Comparison of ENCODE assay signal across 8 mouse cellular contexts in genomic region chr5:139908811-139909627, GRCm38 (mm10). TPM values are rescaled to one million over a fixed set of nuclear protein-coding genes. Genes with fewer than 3 reads are reported as not detected.
DNase-seq lines count a peak whose midpoint lies in the region; ATAC-seq and TF ChIP-seq lines count a peak whose summit lies in the region.

No protein-coding gene starts in this region.

- no peak for DNase-seq in left cerebral cortex, adult 2 months (ENCODE audit: extremely low spot score in 1 of 2, low spot score in 2 of 2)
- DNase-seq in left cerebral cortex, adult 9 months (ENCODE audit: low spot score in 2 of 2): no peak
- DNase-seq in embryonic facial prominence, embryonic 10.5 days (ENCODE audit: low spot score): peak; percentile 64
- no peak for DNase-seq in lung, postnatal 0 days (ENCODE audit: low spot score)
- peak; percentile 15 to 38 for DNase-seq in thymus, postnatal 36 days
- no peak for DNase-seq in left cerebral cortex, adult 11 months (ENCODE audit: low spot score)
- no peak for DNase-seq in gastrocnemius, postnatal 36 days

- ATAC-seq in hindbrain, embryonic 15.5 days (ENCODE audit: low FRiP score, low read depth): 0 out of 2 replicates have a peak, but pooled peaks have one; percentile 7
- no peak for ATAC-seq in lung, postnatal 0 days

- H3K36me3 ChIP-seq in embryonic facial prominence, embryonic 10.5 days (replicated peaks): no peaks in the 10 kb centered on the region
- H3K36me3 ChIP-seq in hindbrain, embryonic 15.5 days: no peaks in the 10 kb centered on the region
- H3K36me3 ChIP-seq in lung, postnatal 0 days (ENCODE audit: insufficient read depth, low read length): no peaks in the 10 kb centered on the region

- peak overlapping the region; percentile 99 for H3K4me2 ChIP-seq in hindbrain, embryonic 15.5 days
- H3K4me2 ChIP-seq in lung, postnatal 0 days (replicated peaks; ENCODE audit: low read depth, low read length): peak overlapping the region; percentile 98

- H3K27ac ChIP-seq in left cerebral cortex, adult 2 months: peak overlapping the region; percentile 53; the same call in 1 of the 2 replicates
- peak overlapping the region; percentile 78 for H3K27ac ChIP-seq in embryonic facial prominence, embryonic 10.5 days (replicated peaks)
- H3K27ac ChIP-seq in hindbrain, embryonic 15.5 days (replicated peaks): peak overlapping the region; percentile 61; the same call in 1 of the 2 replicates
- no peak overlapping the region for H3K27ac ChIP-seq in lung, postnatal 0 days (ENCODE audit: low read length)

- no peaks in the 10 kb centered on the region for H3K9me3 ChIP-seq in embryonic facial prominence, embryonic 10.5 days
- no peaks in the 10 kb centered on the region for H3K9me3 ChIP-seq in hindbrain, embryonic 15.5 days
- H3K9me3 ChIP-seq in lung, postnatal 0 days (ENCODE audit: low read length): no peaks in the 10 kb centered on the region

- H3K27me3 ChIP-seq in embryonic facial prominence, embryonic 10.5 days (replicated peaks; ENCODE audit: low read depth, poor library complexity, severe bottlenecking): peaks cover 97% of the 10 kb centered on the region
- peaks cover 46% of the 10 kb centered on the region for H3K27me3 ChIP-seq in hindbrain, embryonic 15.5 days
- H3K27me3 ChIP-seq in lung, postnatal 0 days (replicated peaks; ENCODE audit: insufficient read depth, low read length): peaks cover 55% of the 10 kb centered on the region

- no peak for TF ChIP-seq EP300 in lung, postnatal 0 days (IDR thresholded peaks at IDR 0.05)

- TF ChIP-seq CTCF in left cerebral cortex, adult 2 months (IDR thresholded peaks at IDR 0.05): no peak
- no peak for TF ChIP-seq CTCF in lung, postnatal 0 days (IDR thresholded peaks at IDR 0.05)

- H3K4me3 ChIP-seq in left cerebral cortex, adult 2 months: peak overlapping the region; percentile 62
- peak overlapping the region; percentile 74 for H3K4me3 ChIP-seq in embryonic facial prominence, embryonic 10.5 days
- peak overlapping the region; percentile 53 for H3K4me3 ChIP-seq in hindbrain, embryonic 15.5 days
- H3K4me3 ChIP-seq in lung, postnatal 0 days (ENCODE audit: low read depth, low read length): peak overlapping the region; percentile 62

- peaks cover 63% of the 10 kb centered on the region for H3K4me1 ChIP-seq in embryonic facial prominence, embryonic 10.5 days
- H3K4me1 ChIP-seq in hindbrain, embryonic 15.5 days (replicated peaks): peaks cover 66% of the 10 kb centered on the region
- peaks cover 12% of the 10 kb centered on the region for H3K4me1 ChIP-seq in lung, postnatal 0 days (ENCODE audit: insufficient read depth, low read depth, low read length)

- peak overlapping the region; percentile 71 for H3K9ac ChIP-seq in hindbrain, embryonic 15.5 days
- H3K9ac ChIP-seq in lung, postnatal 0 days (replicated peaks; ENCODE audit: low read depth): peak overlapping the region; percentile 29

- under 1% methylated on average over 50 of the region's 50 CpGs for WGBS in embryonic facial prominence, embryonic 10.5 days
- WGBS in hindbrain, embryonic 15.5 days: 1% methylated on average over 50 of the region's 50 CpGs
- WGBS in lung, postnatal 0 days: 3% methylated on average over 41 of the region's 50 CpGs

- intact Hi-C loops in left cerebral cortex, adult 2 months (cut with DNase I): loop anchor here (2.0 to 5.0 kb wide), 3 partner anchors 133 to 232 kb away; no protein-coding TSS in a partner anchor
- intact Hi-C loops in gastrocnemius, postnatal 36 days (cut with DNase I): loop anchor here (5.0 kb wide), 1 partner anchor 383 kb away; no protein-coding TSS in a partner anchor

RNA-seq across cellular contexts. Expression of gene Elfn1, which starts 1.3 kb away (rescaled TPM):
- 10 to 100 TPM; 34.5 to 38.1 TPM for total RNA-seq in left cerebral cortex, adult 2 months (2021)
- 0.12 and 0.40 TPM in 2 replicates for polyA plus RNA-seq in embryonic facial prominence, embryonic 10.5 days (2016; fragmentation: Nextera tagmentation; extraction: Ambion mirVana)
- polyA plus RNA-seq in hindbrain, embryonic 15.5 days (2015; fragmentation: Nextera tagmentation; extraction: Ambion mirVana): 2.8 and 3.9 TPM in 2 replicates
- polyA plus RNA-seq in lung, postnatal 0 days (2015; fragmentation: Nextera tagmentation; extraction: Ambion mirVana): 1.5 TPM in 2 replicates
- not detected for total RNA-seq in gastrocnemius, postnatal 36 days (2021)

Comparison
In these comparisons a context has a peak if more than half of its experiments do, and no peak if none do; other contexts are left out.
1. DNase-seq: peak in embryonic facial prominence, embryonic 10.5 days (single experiment) and thymus, postnatal 36 days (2 of 2); none in left cerebral cortex, adult 2 months (0 of 2), left cerebral cortex, adult 9 months (0 of 2), lung, postnatal 0 days (single experiment), left cerebral cortex, adult 11 months (single experiment) and gastrocnemius, postnatal 36 days (0 of 2).
2. Peak in every context shown above with its lines, with median percentiles within 50 percentile points of each other: H3K4me3 ChIP-seq.